Mouse (Mus musculus): ENCODE measurements around the gene Hes6.
A peak's percentile ranks its signal among the peaks of the same experiment; 100 is the strongest.

- TF ChIP-seq MYOG (IDR thresholded peaks at IDR 0.05; ENCODE audit: control insufficient read depth, extremely low read depth, insufficient read length): no peak
- peak; percentile 43 for TF ChIP-seq CTCF (IDR thresholded peaks at IDR 0.05; ENCODE audit: control insufficient read depth, insufficient read depth, insufficient read length)
- no peak for TF ChIP-seq MYOD1 (IDR thresholded peaks at IDR 0.05; ENCODE audit: control insufficient read depth, insufficient read length, low read depth)
- TF ChIP-seq FOSL1 (IDR thresholded peaks at IDR 0.05; ENCODE audit: insufficient read depth, low read length, poor library complexity, severe bottlenecking): no peak
- peak; percentile 98 for TF ChIP-seq MAX (IDR thresholded peaks at IDR 0.05)
Observed at GRCm38 (mm10) chr1:91459059-91459809, 45.4 kb upstream of the Hes6 start, which contains the start of gene Per2.
